1 mouse cellular context compared by ENCODE assay signal in the genomic region with DNA sequence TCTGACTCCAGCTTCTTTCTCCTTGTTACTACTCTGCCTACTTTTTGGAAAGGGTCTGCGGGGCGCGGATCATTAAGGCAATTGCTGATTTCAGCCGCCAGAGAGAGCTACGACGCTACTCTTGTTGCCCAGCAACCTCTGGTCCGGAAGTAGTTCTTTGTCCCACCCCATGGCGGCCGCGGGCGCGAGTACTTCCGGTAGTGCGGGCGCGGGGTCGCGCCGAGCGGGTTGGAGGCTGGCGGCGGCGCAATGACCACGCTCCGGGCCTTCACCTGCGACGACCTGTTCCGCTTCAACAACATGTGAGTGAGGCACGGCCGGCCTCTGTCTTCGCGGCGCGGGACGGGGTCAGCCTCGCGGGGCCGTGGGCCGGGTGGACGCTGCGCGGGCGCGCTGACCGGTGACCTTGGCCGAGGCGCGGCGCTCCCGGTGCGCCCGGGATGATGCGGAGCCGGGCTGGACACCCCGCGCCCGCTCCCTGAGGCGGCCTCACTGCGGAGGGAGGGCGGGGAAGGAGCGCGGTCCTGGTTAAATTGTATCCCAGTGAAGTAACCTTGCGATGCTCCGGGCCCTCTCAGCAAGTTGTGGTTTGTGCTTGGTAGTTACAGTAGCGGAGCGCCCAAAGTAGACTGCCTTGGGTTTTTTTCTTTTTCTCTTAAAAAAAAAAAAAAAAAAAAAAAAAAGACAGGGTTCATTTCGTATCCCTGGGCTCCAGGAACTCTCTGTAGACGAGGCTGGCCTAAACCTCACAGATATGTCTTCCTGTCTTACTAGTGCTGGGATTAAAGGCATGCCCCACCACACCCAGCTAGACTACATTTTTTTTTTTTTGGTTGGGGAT.
TF ChIP-seq lines count a peak whose summit lies in the region.

No protein-coding gene starts in this region.

TF ChIP-seq in MEL, 35 proteins besides CTCF, POLR2A, EP300 and RAD21 (continued from another document):
- TF ChIP-seq NRF1 (IDR thresholded peaks at IDR 0.05; ENCODE audit: insufficient read depth, low read depth, low read length, poor library complexity, severe bottlenecking) (no peak), USF2 (IDR thresholded peaks at IDR 0.05; ENCODE audit: borderline replicate concordance in 1 of 2, insufficient read depth in 1 of 2, low read depth in 1 of 2, low read length in 2 of 2) (no peak), ZC3H11A (IDR thresholded peaks at IDR 0.05; ENCODE audit: low read depth, low read length) (no peak), TCF12 (IDR thresholded peaks at IDR 0.05; ENCODE audit: low read depth, low read length) (peak; percentile 13; the same call in 1 of the 2 replicates), GATA1 (IDR thresholded peaks at IDR 0.05; ENCODE audit: low read depth, low read length) (no peak), ZMIZ1 (IDR thresholded peaks at IDR 0.05; ENCODE audit: low read depth, low read length) (no peak; the same call in 1 of the 2 replicates), GABPA (IDR thresholded peaks at IDR 0.05; ENCODE audit: low read depth, low read length) (no peak), MAX (IDR thresholded peaks at IDR 0.05; ENCODE audit: low read length) (peak; percentile 45; the same call in 1 of the 2 replicates), RCOR1 (IDR thresholded peaks at IDR 0.05; ENCODE audit: low read depth, low read length) (no peak), USF1 (IDR thresholded peaks at IDR 0.05; ENCODE audit: low read depth, low read length) (no peak), MAZ (IDR thresholded peaks at IDR 0.05; ENCODE audit: low read depth, low read length) (no peak), JUND (IDR thresholded peaks at IDR 0.05; ENCODE audit: low read depth, low read length) (no peak), ELF1 (IDR thresholded peaks at IDR 0.05; ENCODE audit: low read depth, low read length) (peak; percentile 78), UBTF (IDR thresholded peaks at IDR 0.05; ENCODE audit: borderline replicate concordance, insufficient read depth, low read depth, low read length) (no peak), POLR2AphosphoS5 (IDR thresholded peaks at IDR 0.05; ENCODE audit: borderline replicate concordance, low read depth, low read length) (no peak), E2F4 (IDR thresholded peaks at IDR 0.05; ENCODE audit: borderline replicate concordance, low read depth, low read length) (no peak), CHD1 (IDR thresholded peaks at IDR 0.05; ENCODE audit: low read depth, low read length) (no peak), HCFC1 (IDR thresholded peaks at IDR 0.05; ENCODE audit: low read depth, low read length) (peak; percentile 94), MXI1 (IDR thresholded peaks at IDR 0.05; ENCODE audit: low read depth, low read length) (peak; percentile 88), MAFK (IDR thresholded peaks at IDR 0.05; ENCODE audit: borderline replicate concordance, low read depth, low read length) (no peak), TBP (IDR thresholded peaks at IDR 0.05; ENCODE audit: low read depth, low read length) (no peak), POLR2AphosphoS2 (IDR thresholded peaks at IDR 0.05; ENCODE audit: low read length) (no peak), KAT2A (conservative IDR thresholded peaks at IDR 0.05; ENCODE audit: low read depth, low read length) (peak; percentile 81; the same call in 1 of the 2 replicates), ZKSCAN1 (IDR thresholded peaks at IDR 0.05; ENCODE audit: low read depth, low read length) (no peak), ZNF384 (IDR thresholded peaks at IDR 0.05; ENCODE audit: low read depth, low read length) (peak; percentile 80), TAL1 (IDR thresholded peaks at IDR 0.05; ENCODE audit: low read length) (no peak), ETS1 (IDR thresholded peaks at IDR 0.05; ENCODE audit: low read depth, low read length) (no peak)
